Mouse (Mus musculus) lung, embryonic 14.5 days (tissue): ENCODE data around the gene Zfp276. TPM values are rescaled to one million over a fixed set of nuclear protein-coding genes. Genes with fewer than 3 reads are reported as not detected.

Experiments used
- ATAC-seq: fragments of 200-750 bp; cut with Nextera tagmentation; 2 replicates; pipeline ENCODE4 v1.8.0; 2017; ENCODE audit warnings: mild to moderate bottlenecking, moderate TSS enrichment, moderate library complexity; ENCODE audit not compliant: insufficient read depth
- DNase-seq: peaks from one replicate; pipeline ENCODE4 v3.0.0-alpha.2; 2015
- H3K27ac ChIP-seq: fragments of 300-500 bp; sonication (generic); 2 replicates; pipeline ENCODE4 v1.5.1; 2014; ENCODE audit warnings: low read depth, mild to moderate bottlenecking, moderate library complexity
- H3K27me3 ChIP-seq: fragments of 300-500 bp; sonication (generic); 2 replicates; pipeline ENCODE4 v1.6.1; 2014; ENCODE audit warnings: low read length, control low read depth; ENCODE audit not compliant: insufficient read depth
- H3K36me3 ChIP-seq: fragments of 300-500 bp; sonication (generic); 2 replicates; pipeline ENCODE4 v1.6.1; 2014; ENCODE audit warnings: control low read depth; ENCODE audit not compliant: insufficient read depth
- H3K4me1 ChIP-seq: fragments of 300-500 bp; sonication (generic); 2 replicates; pipeline ENCODE4 v1.6.1; 2014; ENCODE audit warnings: antibody characterized with exemption, control low read depth; ENCODE audit not compliant: insufficient read depth
- H3K4me2 ChIP-seq: fragments of 300-500 bp; sonication (generic); 2 replicates; pipeline ENCODE4 v1.6.1; 2014; ENCODE audit warnings: mild to moderate bottlenecking
- H3K4me3 ChIP-seq: fragments of 300-500 bp; sonication (generic); 2 replicates; pipeline ENCODE4 v1.5.1; 2014; ENCODE audit warnings: low read depth, low read length
- H3K9ac ChIP-seq: fragments of 300-500 bp; sonication (generic); 2 replicates; pipeline ENCODE4 v1.6.1; 2014
- H3K9me3 ChIP-seq: fragments of 300-500 bp; sonication (generic); 2 replicates; pipeline ENCODE4 v1.6.1; 2016; ENCODE audit warnings: low read depth, low read length, control low read depth
- CTCF ChIP-seq: IDR thresholded peaks from 2 replicates; pipeline ENCODE4 v1.5.1; 2016; ENCODE audit warnings: antibody characterized with exemption, low read depth
- WGBS: fragments of 180-500 bp; shearing (Covaris S2); extraction: QIAGEN DNeasy Blood & Tissue Kit; methylation state at CpG from one replicate; pipeline ENCODE4 v1.1.7; 2014; 5-methylcytosine and 5-hydroxymethylcytosine counted together
- polyA plus RNA-seq: library from polyadenylated mRNA; unstranded; fragments of >200 nt; fragmentation: Nextera tagmentation; extraction: Ambion mirVana; gene quantifications from 2 replicates; pipeline ENCODE4 v1.2.1, GENCODE M21; 2014

Zfp276 gene
- polyA plus RNA-seq, 1 experiment from 2014 or later = 26.6 TPM

- no peak overlapping the region for H3K4me2 ChIP-seq
- no peak for ATAC-seq
- peaks cover 45% of the 10 kb centered on the region for H3K36me3 ChIP-seq
- H3K4me3 ChIP-seq = no peak overlapping the region
- no peaks in the 10 kb centered on the region for H3K9me3 ChIP-seq
- H3K9ac ChIP-seq = no peak overlapping the region
- no peak overlapping the region for H3K27ac ChIP-seq
- no peaks in the 10 kb centered on the region for H3K4me1 ChIP-seq
- peak; percentile 52 for DNase-seq
- WGBS = 74% methylated on average over 4 of the region's 4 CpGs
- H3K27me3 ChIP-seq = no peaks in the 10 kb centered on the region
- TF ChIP-seq CTCF = peak; percentile 56
These were observed 36.2 kb downstream of the Zfp276 start for GRCm38 (mm10) chr8:123290166-123290565.

- no peak overlapping the region for H3K4me2 ChIP-seq
- WGBS = 97% methylated on average over 8 of the region's 8 CpGs
- no peaks in the 10 kb centered on the region for H3K27me3 ChIP-seq
- peaks cover 48% of the 10 kb centered on the region for H3K36me3 ChIP-seq
- ATAC-seq (no peak), DNase-seq (no peak)
- no peaks in the 10 kb centered on the region for H3K9me3 ChIP-seq
- no peak overlapping the region for H3K27ac ChIP-seq
- no peak overlapping the region for H3K4me3 ChIP-seq
- no peak for TF ChIP-seq CTCF
- no peaks in the 10 kb centered on the region for H3K4me1 ChIP-seq
- H3K9ac ChIP-seq = no peak overlapping the region
These were observed 36.7 kb downstream of the Zfp276 start for GRCm38 (mm10) chr8:123290679-123291078.

- no peaks in the 10 kb centered on the region for H3K9me3 ChIP-seq
- H3K27ac ChIP-seq = no peak overlapping the region
- no peaks in the 10 kb centered on the region for H3K4me1 ChIP-seq
- ATAC-seq (no peak), DNase-seq (no peak)
- H3K27me3 ChIP-seq = no peaks in the 10 kb centered on the region
- H3K36me3 ChIP-seq = peaks cover 48% of the 10 kb centered on the region
- H3K4me2 ChIP-seq = no peak overlapping the region
- no peak overlapping the region for H3K9ac ChIP-seq
- no peak overlapping the region for H3K4me3 ChIP-seq
- TF ChIP-seq CTCF = no peak
- 78% methylated on average over 8 of the region's 8 CpGs for WGBS
These were observed 37.7 kb downstream of the Zfp276 start for GRCm38 (mm10) chr8:123291716-123292115.

GRCm38 (mm10) chr8:123292281-123292680 is 38.3 kb downstream of the Zfp276 start:
- no peaks in the 10 kb centered on the region for H3K4me1 ChIP-seq
- H3K9me3 ChIP-seq = no peaks in the 10 kb centered on the region
- H3K9ac ChIP-seq = no peak overlapping the region
- no peak for TF ChIP-seq CTCF
- H3K4me2 ChIP-seq = no peak overlapping the region
- no peak for DNase-seq
- WGBS = 85% methylated on average over 3 of the region's 3 CpGs
- no peaks in the 10 kb centered on the region for H3K27me3 ChIP-seq
- no peak overlapping the region for H3K4me3 ChIP-seq
- no peak overlapping the region for H3K27ac ChIP-seq
- peaks cover 42% of the 10 kb centered on the region for H3K36me3 ChIP-seq
- no peak for ATAC-seq

- H3K4me2 ChIP-seq = no peak overlapping the region
- H3K4me3 ChIP-seq = no peak overlapping the region
- no peaks in the 10 kb centered on the region for H3K27me3 ChIP-seq
- no peak overlapping the region for H3K27ac ChIP-seq
- no peaks in the 10 kb centered on the region for H3K4me1 ChIP-seq
- WGBS = 85% methylated on average over 2 of the region's 2 CpGs
- TF ChIP-seq CTCF = no peak
- peaks cover 43% of the 10 kb centered on the region for H3K36me3 ChIP-seq
- DNase-seq (no peak), ATAC-seq (no peak)
- H3K9ac ChIP-seq = no peak overlapping the region
- no peaks in the 10 kb centered on the region for H3K9me3 ChIP-seq
These were observed 38.8 kb downstream of the Zfp276 start for GRCm38 (mm10) chr8:123292785-123293184.

- Histone ChIP-seq H3K4me2 (no peak overlapping the region), H3K9ac (no peak overlapping the region), H3K27ac (no peak overlapping the region), H3K27me3 (no peaks in the 10 kb centered on the region), H3K9me3 (no peaks in the 10 kb centered on the region), H3K4me1 (no peaks in the 10 kb centered on the region), H3K36me3 (peaks cover 34% of the 10 kb centered on the region), H3K4me3 (no peak overlapping the region)
- ATAC-seq (no peak), DNase-seq (no peak)
- 87% methylated on average over 11 of the region's 11 CpGs for WGBS
- TF ChIP-seq CTCF = no peak
These were observed 44.3 kb downstream of the Zfp276 start for GRCm38 (mm10) chr8:123298301-123298700.

- peaks cover 51% of the 10 kb centered on the region for H3K36me3 ChIP-seq
- H3K4me2 ChIP-seq = no peak overlapping the region
- no peaks in the 10 kb centered on the region for H3K4me1 ChIP-seq
- TF ChIP-seq CTCF = no peak; the same call in 1 of the 2 replicates
- DNase-seq = no peak
- H3K27me3 ChIP-seq = no peaks in the 10 kb centered on the region
- no peak overlapping the region for H3K9ac ChIP-seq
- ATAC-seq = no peak
- no peaks in the 10 kb centered on the region for H3K9me3 ChIP-seq
- H3K4me3 ChIP-seq = no peak overlapping the region
- WGBS = 66% methylated on average over 4 of the region's 4 CpGs
- H3K27ac ChIP-seq = no peak overlapping the region
These were observed 54.7 kb downstream of the Zfp276 start for GRCm38 (mm10) chr8:123308738-123309137.
